12 mouse cellular contexts compared by ENCODE assay signal in genomic region chr17:69221966-69222692, GRCm38 (mm10).
DNase-seq lines count a peak whose midpoint lies in the region; ATAC-seq and TF ChIP-seq lines count a peak whose summit lies in the region.
"Had no signal": no experiment of that assay in that cellular context is flagged by ENCODE, and none has a peak within 500 bp of the region (broad histone marks: within the 10 kb centered on the region; RNA-seq: fewer than 3 reads in every experiment).

No protein-coding gene starts in this region.

- intact Hi-C loops in left cerebral cortex, postnatal 36 days (cut with DNase I), result no loop called here

- H3K4me2 ChIP-seq in forebrain, embryonic 15.5 days (replicated peaks), result no peak overlapping the region
- H3K4me2 ChIP-seq in forebrain, embryonic 12.5 days, result no peak overlapping the region
- no peak overlapping the region for H3K4me2 ChIP-seq in heart, embryonic 15.5 days

- in situ Hi-C loops in ES-E14 (cut with MboI; ENCODE audit: low sequenced_read_pairs in 2 of 2, unreplicated experiment in 2 of 2), result no loop called here

- ATAC-seq in forebrain, embryonic 15.5 days (replicated peaks), result no peak
- no peak for ATAC-seq in forebrain, embryonic 12.5 days (ENCODE audit: low FRiP score)
- no peak for ATAC-seq in heart, embryonic 15.5 days (replicated peaks; ENCODE audit: insufficient number of reproducible peaks, insufficient read depth, low FRiP score, low read depth)
- ATAC-seq: hindbrain, postnatal 0 days had no signal

- H3K27me3 ChIP-seq in forebrain, embryonic 15.5 days, result no peaks in the 10 kb centered on the region
- no peaks in the 10 kb centered on the region for H3K27me3 ChIP-seq in forebrain, embryonic 12.5 days
- no peaks in the 10 kb centered on the region for H3K27me3 ChIP-seq in heart, embryonic 15.5 days

- 43% methylated on average over 10 of the region's 10 CpGs for WGBS in forebrain, embryonic 15.5 days
- WGBS in forebrain, embryonic 12.5 days, result 46% methylated on average over 10 of the region's 10 CpGs
- 25% methylated on average over 10 of the region's 10 CpGs for WGBS in heart, embryonic 15.5 days

- H3K9ac ChIP-seq in forebrain, embryonic 15.5 days (replicated peaks), result no peak overlapping the region
- no peak overlapping the region for H3K9ac ChIP-seq in forebrain, embryonic 12.5 days
- no peak overlapping the region for H3K9ac ChIP-seq in ES-E14 (ENCODE audit: insufficient read depth, low read depth, low read length, poor library complexity, severe bottlenecking)
- H3K9ac ChIP-seq in heart, embryonic 15.5 days, result no peak overlapping the region
- H3K9ac ChIP-seq: liver, embryonic 14.5 days had no signal

- no peaks in the 10 kb centered on the region for H3K36me3 ChIP-seq in forebrain, embryonic 15.5 days
- peaks cover 4% of the 10 kb centered on the region; the same call in 1 of the 2 replicates for H3K36me3 ChIP-seq in forebrain, embryonic 12.5 days (replicated peaks)
- H3K36me3 ChIP-seq in ES-E14 (ENCODE audit: control insufficient read depth, insufficient read depth, low read length, poor library complexity, severe bottlenecking), result no peaks in the 10 kb centered on the region; the same call in 1 of the 2 replicates
- no peaks in the 10 kb centered on the region for H3K36me3 ChIP-seq in heart, embryonic 15.5 days

- 0 out of 2 replicates have a peak overlapping the region, but pooled peaks have one; percentile 0 for H3K27ac ChIP-seq in forebrain, embryonic 15.5 days (replicated peaks)
- no peak overlapping the region for H3K27ac ChIP-seq in forebrain, embryonic 12.5 days
- H3K27ac ChIP-seq in ES-E14 (ENCODE audit: insufficient read depth, low read depth, low read length, poor library complexity, severe bottlenecking), result no peak overlapping the region
- H3K27ac ChIP-seq in heart, embryonic 15.5 days, result peak overlapping the region; percentile 27; the same call in 1 of the 2 replicates
- H3K27ac ChIP-seq: gastrocnemius, adult 2 months; hindbrain, postnatal 0 days; liver, embryonic 14.5 days had no signal

- no peaks in the 10 kb centered on the region for H3K9me3 ChIP-seq in forebrain, embryonic 15.5 days
- no peaks in the 10 kb centered on the region for H3K9me3 ChIP-seq in forebrain, embryonic 12.5 days
- H3K9me3 ChIP-seq in ES-E14 (ENCODE audit: control insufficient read depth, insufficient read depth, low read depth, low read length), result no peaks in the 10 kb centered on the region
- no peaks in the 10 kb centered on the region for H3K9me3 ChIP-seq in heart, embryonic 15.5 days (replicated peaks)

- H3K4me1 ChIP-seq in forebrain, embryonic 15.5 days, result peaks cover 17% of the 10 kb centered on the region
- peaks cover 8% of the 10 kb centered on the region for H3K4me1 ChIP-seq in forebrain, embryonic 12.5 days
- H3K4me1 ChIP-seq in ES-E14 (ENCODE audit: control insufficient read depth in 2 of 2, insufficient read depth in 2 of 2, low read length in 2 of 2, poor library complexity in 1 of 2), result peaks cover 2 to 7% of the 10 kb centered on the region in 2 experiments; a peak in 2 of 4 replicates
- peaks cover 21% of the 10 kb centered on the region for H3K4me1 ChIP-seq in heart, embryonic 15.5 days (replicated peaks)

- peak; percentile 10 for DNase-seq in layer of hippocampus, adult 9-10 months (ENCODE audit: low spot score)
- DNase-seq in layer of hippocampus, adult 8-10 months (ENCODE audit: low spot score in 2 of 2), result no peak
- DNase-seq in ES-E14 (ENCODE audit: low read depth, low spot score), result peak; percentile 12
- no peak for DNase-seq in frontal cortex, postnatal 25 days (ENCODE audit: low spot score in 2 of 2)
- no peak for DNase-seq in left cerebral cortex, postnatal 36 days (ENCODE audit: low spot score in 2 of 2)
- DNase-seq: embryo, embryonic 11 days; gastrocnemius, adult 2 months had no signal

- no peak overlapping the region for H3K4me3 ChIP-seq in forebrain, embryonic 15.5 days
- no peak overlapping the region for H3K4me3 ChIP-seq in forebrain, embryonic 12.5 days (replicated peaks)
- no peak overlapping the region for H3K4me3 ChIP-seq in ES-E14 (ENCODE audit: insufficient read depth in 1 of 2, low read depth in 1 of 2, low read length in 2 of 2, poor library complexity in 1 of 2, severe bottlenecking in 1 of 2)
- H3K4me3 ChIP-seq in heart, embryonic 15.5 days, result no peak overlapping the region
- H3K4me3 ChIP-seq: gastrocnemius, adult 2 months had no signal

TF ChIP-seq in ES-E14, 5 proteins besides CTCF, POLR2A, EP300 and RAD21:
- no peak for TF ChIP-seq ZC3H11A (IDR thresholded peaks at IDR 0.05; ENCODE audit: borderline replicate concordance, low read depth, low read length)

Comparison
In these comparisons a context has a peak if more than half of its experiments do, and no peak if none do; other contexts are left out.
1. H3K27ac ChIP-seq: peak in forebrain, embryonic 15.5 days (single experiment) and heart, embryonic 15.5 days (single experiment); none in forebrain, embryonic 12.5 days (single experiment) and ES-E14 (single experiment).
2. DNase-seq: peak in layer of hippocampus, adult 9-10 months (single experiment) and ES-E14 (single experiment); none in layer of hippocampus, adult 8-10 months (0 of 2), frontal cortex, postnatal 25 days (0 of 2) and left cerebral cortex, postnatal 36 days (0 of 2).